Mouse (Mus musculus): ENCODE data around the gene Rnf38.

DNA sequence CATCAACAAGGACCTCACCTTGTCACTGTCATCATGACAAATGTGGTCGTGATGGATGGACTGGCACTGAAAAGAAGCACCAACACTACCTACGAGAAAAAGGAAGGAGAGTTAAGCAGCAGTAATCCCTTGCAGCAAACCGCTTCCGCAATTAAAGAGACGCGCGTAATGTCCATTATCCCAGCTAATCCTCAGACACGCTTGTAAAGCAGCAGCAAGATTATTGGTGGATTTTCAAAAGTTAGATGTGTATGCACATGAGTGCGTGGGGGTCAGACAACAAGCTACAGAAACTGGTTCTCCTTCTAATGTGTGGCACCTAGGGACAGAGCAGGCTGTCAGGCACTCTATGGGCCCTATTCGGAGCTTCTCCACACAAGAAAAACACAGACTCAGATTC lies 46.2 kb downstream of the Rnf38 start:
- TF ChIP-seq CTCF (IDR thresholded peaks at IDR 0.05; ENCODE audit: control insufficient read depth, insufficient read depth, low read length): no peak
- TF ChIP-seq POLR2A (IDR thresholded peaks at IDR 0.05; ENCODE audit: borderline replicate concordance, control insufficient read depth, low read depth, low read length): no peak

Measured in bone marrow, adult 2 months (tissue).